Mouse (Mus musculus): ENCODE results near the gene Cd300ld5.

DNA sequence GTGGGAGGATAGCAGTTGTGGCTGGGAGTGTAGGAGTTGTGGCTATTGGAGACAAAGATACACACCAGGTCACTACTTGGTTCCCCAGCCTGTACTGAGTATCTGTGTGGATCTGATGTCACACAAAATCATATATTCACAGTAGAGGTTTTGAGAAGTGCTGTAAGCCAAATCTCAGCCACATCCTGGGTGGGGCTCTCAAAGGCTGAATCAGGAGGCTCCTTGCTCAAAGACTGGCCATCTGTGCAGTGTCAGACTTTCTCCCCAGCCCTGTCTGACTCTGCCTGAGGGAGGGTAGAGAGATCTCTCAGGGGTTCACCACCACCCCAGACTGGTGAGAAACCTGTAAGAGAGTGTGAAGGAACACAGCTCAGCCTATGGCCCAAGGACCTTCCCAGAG, 17.0 kb upstream of the Cd300ld5 start:
- TF ChIP-seq CTCF (IDR thresholded peaks at IDR 0.05; ENCODE audit: extremely low read depth, insufficient read depth, low read length) (no peak), POLR2A (IDR thresholded peaks at IDR 0.05; ENCODE audit: extremely low read depth, insufficient read depth, low read length) (no peak)
